Mouse (Mus musculus): ENCODE data around the gene Tgfb3. TPM values are rescaled to one million over a fixed set of nuclear protein-coding genes. Genes with fewer than 3 reads are reported as not detected.

The Tgfb3 gene
- polyA plus RNA-seq, 2 experiments = 1.2 to 1.3 TPM

DNA sequence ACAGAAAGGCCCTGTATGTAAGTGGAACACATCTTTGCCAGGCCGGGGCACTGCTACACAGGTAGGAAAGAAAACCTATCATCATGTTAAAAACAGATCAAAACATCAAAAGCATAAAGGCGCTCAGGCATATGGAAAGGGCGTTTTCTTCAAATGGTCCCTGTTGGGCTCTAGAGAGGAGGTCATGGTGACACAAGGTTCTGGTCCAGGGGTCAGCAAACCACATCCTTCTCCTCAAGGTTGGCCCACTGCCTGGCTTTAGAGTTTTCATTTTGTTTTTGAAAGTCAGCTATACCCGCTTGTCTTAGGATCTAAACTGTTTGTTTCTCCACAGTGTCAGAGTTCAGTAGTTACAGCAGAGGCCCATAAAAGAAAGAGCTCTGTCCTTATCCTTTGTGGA, 30.7 kb upstream of the Tgfb3 start:
- ATAC-seq (ENCODE audit: insufficient read depth) (no peak), DNase-seq (ENCODE audit: low read depth in 3 of 3, low spot score in 3 of 3) (no peak)
- Histone ChIP-seq H3K4me3 (ENCODE audit: insufficient read depth in 1 of 2, low read depth in 2 of 2, low read length in 2 of 2) (no peak overlapping the region), H3K36me3 (replicated peaks; ENCODE audit: control insufficient read depth, insufficient read depth, low read depth) (no peaks in the 10 kb centered on the region), H3K4me2 (ENCODE audit: low read depth) (no peak overlapping the region), H3K9me3 (ENCODE audit: control insufficient read depth, low read length) (no peaks in the 10 kb centered on the region), H3K4me1 (replicated peaks; ENCODE audit: control insufficient read depth in 2 of 2, insufficient read depth in 2 of 2, low read length in 1 of 2) (no peaks in the 10 kb centered on the region), H3K9ac (replicated peaks) (no peak overlapping the region), H3K27ac (no peak overlapping the region), H3K27me3 (ENCODE audit: control insufficient read depth, insufficient read depth, low read length) (no peaks in the 10 kb centered on the region)
- WGBS (ENCODE audit: insufficient replicate concordance) = 61% methylated on average over 4 of the region's 4 CpGs
- TF ChIP-seq CTCF (IDR thresholded peaks at IDR 0.05; ENCODE audit: low read depth) (no peak), EP300 (IDR thresholded peaks at IDR 0.05; ENCODE audit: low read depth) (no peak)

GRCm38 (mm10) chr12:86107645-86108044, 28.8 kb upstream of the Tgfb3 start:
- no peak overlapping the region for H3K4me2 ChIP-seq (ENCODE audit: low read depth)
- 64% methylated on average over 7 of the region's 7 CpGs for WGBS (ENCODE audit: insufficient replicate concordance)
- TF ChIP-seq EP300 (IDR thresholded peaks at IDR 0.05; ENCODE audit: low read depth) = no peak
- TF ChIP-seq CTCF (IDR thresholded peaks at IDR 0.05; ENCODE audit: low read depth) = no peak
- H3K9me3 ChIP-seq (ENCODE audit: control insufficient read depth, low read length) = no peaks in the 10 kb centered on the region
- no peaks in the 10 kb centered on the region for H3K27me3 ChIP-seq (ENCODE audit: control insufficient read depth, insufficient read depth, low read length)
- ATAC-seq (ENCODE audit: insufficient read depth) = no peak
- H3K4me1 ChIP-seq (replicated peaks; ENCODE audit: control insufficient read depth in 2 of 2, insufficient read depth in 2 of 2, low read length in 1 of 2) = no peaks in the 10 kb centered on the region
- H3K4me3 ChIP-seq (ENCODE audit: insufficient read depth in 1 of 2, low read depth in 2 of 2, low read length in 2 of 2) = no peak overlapping the region
- H3K9ac ChIP-seq (replicated peaks) = no peak overlapping the region
- no peaks in the 10 kb centered on the region for H3K36me3 ChIP-seq (replicated peaks; ENCODE audit: control insufficient read depth, insufficient read depth, low read depth)
- no peak for DNase-seq (ENCODE audit: low read depth in 3 of 3, low spot score in 3 of 3)
- no peak overlapping the region for H3K27ac ChIP-seq

- TF ChIP-seq EP300 (IDR thresholded peaks at IDR 0.05; ENCODE audit: low read depth) (no peak), CTCF (IDR thresholded peaks at IDR 0.05; ENCODE audit: low read depth) (no peak)
- Histone ChIP-seq H3K27me3 (ENCODE audit: control insufficient read depth, insufficient read depth, low read length) (no peaks in the 10 kb centered on the region), H3K4me2 (ENCODE audit: low read depth) (no peak overlapping the region), H3K27ac (no peak overlapping the region), H3K36me3 (replicated peaks; ENCODE audit: control insufficient read depth, insufficient read depth, low read depth) (no peaks in the 10 kb centered on the region), H3K4me3 (ENCODE audit: insufficient read depth in 1 of 2, low read depth in 2 of 2, low read length in 2 of 2) (no peak overlapping the region), H3K4me1 (replicated peaks; ENCODE audit: control insufficient read depth in 2 of 2, insufficient read depth in 2 of 2, low read length in 1 of 2) (no peaks in the 10 kb centered on the region), H3K9ac (replicated peaks) (no peak overlapping the region), H3K9me3 (ENCODE audit: control insufficient read depth, low read length) (no peaks in the 10 kb centered on the region)
- WGBS (ENCODE audit: insufficient replicate concordance) = 78% methylated on average over 9 of the region's 9 CpGs
- DNase-seq (ENCODE audit: low read depth in 3 of 3, low spot score in 3 of 3) (no peak), ATAC-seq (ENCODE audit: insufficient read depth) (no peak)
These were observed 27.2 kb upstream of the Tgfb3 start for GRCm38 (mm10) chr12:86106086-86106485.

- Histone ChIP-seq H3K27me3 (ENCODE audit: control insufficient read depth, insufficient read depth, low read length) (no peaks in the 10 kb centered on the region), H3K27ac (no peak overlapping the region), H3K36me3 (replicated peaks; ENCODE audit: control insufficient read depth, insufficient read depth, low read depth) (no peaks in the 10 kb centered on the region), H3K4me2 (ENCODE audit: low read depth) (no peak overlapping the region), H3K9ac (replicated peaks) (no peak overlapping the region), H3K4me3 (ENCODE audit: insufficient read depth in 1 of 2, low read depth in 2 of 2, low read length in 2 of 2) (no peak overlapping the region), H3K9me3 (ENCODE audit: control insufficient read depth, low read length) (no peaks in the 10 kb centered on the region), H3K4me1 (replicated peaks; ENCODE audit: control insufficient read depth in 2 of 2, insufficient read depth in 2 of 2, low read length in 1 of 2) (no peaks in the 10 kb centered on the region)
- TF ChIP-seq CTCF (IDR thresholded peaks at IDR 0.05; ENCODE audit: low read depth) = no peak
- no peak for TF ChIP-seq EP300 (IDR thresholded peaks at IDR 0.05; ENCODE audit: low read depth)
- DNase-seq (ENCODE audit: low read depth in 3 of 3, low spot score in 3 of 3) (no peak), ATAC-seq (ENCODE audit: insufficient read depth) (no peak)
- 68% methylated on average over 9 of the region's 10 CpGs for WGBS (ENCODE audit: insufficient replicate concordance)
These were observed 26.7 kb upstream of the Tgfb3 start for GRCm38 (mm10) chr12:86105546-86105945.

- Histone ChIP-seq H3K36me3 (replicated peaks; ENCODE audit: control insufficient read depth, insufficient read depth, low read depth) (no peaks in the 10 kb centered on the region), H3K27ac (no peak overlapping the region), H3K4me2 (ENCODE audit: low read depth) (no peak overlapping the region), H3K9ac (replicated peaks) (no peak overlapping the region), H3K4me3 (ENCODE audit: insufficient read depth in 1 of 2, low read depth in 2 of 2, low read length in 2 of 2) (no peak overlapping the region), H3K4me1 (replicated peaks; ENCODE audit: control insufficient read depth in 2 of 2, insufficient read depth in 2 of 2, low read length in 1 of 2) (no peaks in the 10 kb centered on the region), H3K9me3 (ENCODE audit: control insufficient read depth, low read length) (no peaks in the 10 kb centered on the region), H3K27me3 (ENCODE audit: control insufficient read depth, insufficient read depth, low read length) (no peaks in the 10 kb centered on the region)
- DNase-seq (ENCODE audit: low read depth in 3 of 3, low spot score in 3 of 3) = no peak
- no peak for ATAC-seq (ENCODE audit: insufficient read depth)
- TF ChIP-seq CTCF (IDR thresholded peaks at IDR 0.05; ENCODE audit: low read depth) = no peak
- TF ChIP-seq EP300 (IDR thresholded peaks at IDR 0.05; ENCODE audit: low read depth) = no peak
- WGBS (ENCODE audit: insufficient replicate concordance) = 69% methylated on average over 11 of the region's 11 CpGs
These were observed 25.5 kb upstream of the Tgfb3 start for GRCm38 (mm10) chr12:86104297-86104696.
